In genomic region chr14:14518841-14519240, GRCm38 (mm10) we compare ENCODE assay signal across 19 mouse cellular contexts.
DNase-seq lines count a peak whose midpoint lies in the region; ATAC-seq lines count a peak whose summit lies in the region.
"Had no signal": no experiment of that assay in that cellular context is flagged by ENCODE, and none has a peak within 500 bp of the region (broad histone marks: within the 10 kb centered on the region; RNA-seq: fewer than 3 reads in every experiment).

No protein-coding gene starts in this region.

- H3K36me3 ChIP-seq in embryonic facial prominence, embryonic 14.5 days (ENCODE audit: control insufficient read depth, insufficient read depth, low read length): no peaks in the 10 kb centered on the region
- no peaks in the 10 kb centered on the region for H3K36me3 ChIP-seq in embryonic facial prominence, embryonic 10.5 days (replicated peaks)
- H3K36me3 ChIP-seq: midbrain, embryonic 12.5 days had no signal

- no peaks in the 10 kb centered on the region; the same call in 1 of the 2 replicates for H3K4me1 ChIP-seq in embryonic facial prominence, embryonic 14.5 days (ENCODE audit: control insufficient read depth, insufficient read depth, low read length)
- H3K4me1 ChIP-seq in embryonic facial prominence, embryonic 10.5 days: no peaks in the 10 kb centered on the region
- H3K4me1 ChIP-seq: midbrain, embryonic 12.5 days had no signal

- no peak overlapping the region for H3K27ac ChIP-seq in embryonic facial prominence, embryonic 14.5 days (replicated peaks; ENCODE audit: low read depth, low read length)
- no peak overlapping the region for H3K27ac ChIP-seq in embryonic facial prominence, embryonic 10.5 days (replicated peaks)
- H3K27ac ChIP-seq: hindbrain, postnatal 0 days; midbrain, embryonic 12.5 days had no signal

- no peaks in the 10 kb centered on the region for H3K27me3 ChIP-seq in embryonic facial prominence, embryonic 14.5 days (replicated peaks; ENCODE audit: control insufficient read depth, insufficient read depth, low read length)
- no peaks in the 10 kb centered on the region for H3K27me3 ChIP-seq in embryonic facial prominence, embryonic 10.5 days (replicated peaks; ENCODE audit: low read depth, poor library complexity, severe bottlenecking)
- H3K27me3 ChIP-seq: midbrain, embryonic 12.5 days had no signal

- ATAC-seq in embryonic facial prominence, embryonic 14.5 days (ENCODE audit: low read depth): no peak
- ATAC-seq: forebrain, postnatal 0 days; hindbrain, postnatal 0 days had no signal

- no peak overlapping the region for H3K9ac ChIP-seq in embryonic facial prominence, embryonic 14.5 days (ENCODE audit: low read depth, low read length)
- H3K9ac ChIP-seq: forebrain, postnatal 0 days; midbrain, embryonic 12.5 days had no signal

- H3K9me3 ChIP-seq in embryonic facial prominence, embryonic 14.5 days (ENCODE audit: control insufficient read depth, low read length): no peaks in the 10 kb centered on the region
- H3K9me3 ChIP-seq in embryonic facial prominence, embryonic 10.5 days: no peaks in the 10 kb centered on the region
- H3K9me3 ChIP-seq: midbrain, embryonic 12.5 days had no signal

- intact Hi-C loops in left cerebral cortex, postnatal 4 days (cut with DNase I): no loop called here

- 69% methylated on average over 2 of the region's 2 CpGs for WGBS in embryonic facial prominence, embryonic 14.5 days
- 95% methylated on average over 2 of the region's 2 CpGs for WGBS in embryonic facial prominence, embryonic 10.5 days
- WGBS in large intestine, adult 2 months: 19% methylated on average over 2 of the region's 2 CpGs

- no peak overlapping the region for H3K4me2 ChIP-seq in embryonic facial prominence, embryonic 14.5 days (ENCODE audit: low read depth, low read length)
- H3K4me2 ChIP-seq: midbrain, embryonic 12.5 days had no signal

- H3K4me3 ChIP-seq in embryonic facial prominence, embryonic 14.5 days (ENCODE audit: low read depth, low read length): no peak overlapping the region
- H3K4me3 ChIP-seq in embryonic facial prominence, embryonic 10.5 days: no peak overlapping the region
- H3K4me3 ChIP-seq: midbrain, embryonic 12.5 days had no signal

- peak; percentile 37 for DNase-seq in embryonic facial prominence, embryonic 14.5 days (ENCODE audit: low spot score)
- DNase-seq in embryonic facial prominence, embryonic 10.5 days (ENCODE audit: low spot score): no peak
- peak; percentile 39 for DNase-seq in 416B (ENCODE audit: low read depth)
- DNase-seq in adrenal gland, postnatal 14 days: peak; percentile 54
- DNase-seq in large intestine, adult 2 months (ENCODE audit: low read depth, low spot score): peak; percentile 71
- no peak for DNase-seq in layer of hippocampus, postnatal 14 days (ENCODE audit: low spot score in 2 of 2)
- DNase-seq in left cerebral cortex, postnatal 4 days: no peak
- DNase-seq: B cell, adult 2 months; cerebellum, postnatal 14 days; embryo, embryonic 11 days; forebrain, postnatal 0 days; heart, adult 11 months; heart, postnatal 4 days; kidney, adult 9 months; kidney, postnatal 36 days; lung, adult 18-20 months; lung, postnatal 4 days had no signal

Comparison
In these comparisons a context has a peak if more than half of its experiments do, and no peak if none do; other contexts are left out.
1. DNase-seq: peak in embryonic facial prominence, embryonic 14.5 days (single experiment), 416B (single experiment), adrenal gland, postnatal 14 days (single experiment) and large intestine, adult 2 months (single experiment); none in embryonic facial prominence, embryonic 10.5 days (single experiment), layer of hippocampus, postnatal 14 days (0 of 2) and left cerebral cortex, postnatal 4 days (single experiment).